Mouse (Mus musculus) testis, postnatal 14 days (tissue): ENCODE measurements around the gene Birc3.
"Not testable (repeated sequence)": the region's sequence is repeated elsewhere in the genome, so short reads cannot be mapped to it uniquely, and the experiment has no call there.

Source experiments
- DNase-seq: peaks from one replicate; pipeline ENCODE4 v3.0.0; 2021; ENCODE audit warnings: low spot score

Gene Birc3

GRCm38 (mm10) chr9:7872775-7873439 lies at the start of gene Birc3:
TSS of gene Birc3 (minus strand) at chr9:7873186.
- DNase-seq: peak; percentile 56

GRCm38 (mm10) chr9:7914925-7915324 lies 41.9 kb upstream of the Birc3 start:
- no peak for DNase-seq

DNA sequence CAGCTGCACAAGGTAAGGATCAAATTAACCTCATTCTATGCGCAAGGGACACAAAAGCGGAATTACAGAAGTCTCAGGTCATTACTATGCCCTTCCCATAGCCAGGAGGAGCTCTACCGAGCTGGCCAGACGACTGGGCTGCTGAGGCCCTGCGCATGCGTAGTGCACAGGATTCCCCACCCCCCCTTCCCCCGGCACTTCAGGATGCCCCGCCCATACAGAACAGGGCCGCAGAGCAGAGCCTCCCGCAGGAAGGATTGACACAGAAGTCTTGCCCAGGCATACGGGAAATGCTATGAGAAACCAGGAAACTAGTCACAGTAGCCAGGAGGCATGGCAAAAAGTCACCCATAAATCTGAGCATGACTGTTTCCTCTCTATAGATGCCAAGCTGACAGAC lies 41.5 kb upstream of the Birc3 start:
- peak; percentile 36 for DNase-seq

- no peak for DNase-seq
These were observed 41.0 kb upstream of the Birc3 start for GRCm38 (mm10) chr9:7913953-7914352.

DNA sequence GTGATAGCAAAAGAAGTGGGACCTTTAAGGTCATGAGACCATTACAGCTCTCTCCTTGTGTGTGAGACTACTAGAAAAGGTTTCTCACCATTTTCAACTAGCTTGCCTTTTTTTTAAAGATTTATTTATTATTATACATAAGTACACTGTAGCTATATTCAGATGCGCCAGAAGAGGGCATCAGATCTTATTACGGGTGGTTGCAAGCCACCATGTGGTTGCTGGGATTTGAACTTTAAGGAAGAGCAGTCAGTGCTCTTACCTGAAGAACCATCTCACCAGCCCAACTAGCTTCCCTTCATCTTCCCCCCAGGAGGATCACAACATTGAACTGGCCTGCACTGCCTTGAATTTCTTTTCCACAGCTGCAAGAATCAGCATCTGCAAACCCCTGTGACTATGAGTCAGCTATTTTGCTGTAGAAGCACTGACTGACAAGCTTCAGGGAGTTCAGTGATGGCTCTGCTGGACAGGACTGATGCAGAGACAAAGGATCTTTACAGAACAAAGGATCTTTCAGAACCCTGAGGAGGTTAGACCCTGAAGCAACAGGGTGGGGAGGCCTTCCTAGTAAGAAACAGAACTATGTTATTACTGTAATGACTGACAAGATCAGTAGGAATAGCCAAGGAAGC lies 34.5 kb upstream of the Birc3 start:
- no peak for DNase-seq

DNA sequence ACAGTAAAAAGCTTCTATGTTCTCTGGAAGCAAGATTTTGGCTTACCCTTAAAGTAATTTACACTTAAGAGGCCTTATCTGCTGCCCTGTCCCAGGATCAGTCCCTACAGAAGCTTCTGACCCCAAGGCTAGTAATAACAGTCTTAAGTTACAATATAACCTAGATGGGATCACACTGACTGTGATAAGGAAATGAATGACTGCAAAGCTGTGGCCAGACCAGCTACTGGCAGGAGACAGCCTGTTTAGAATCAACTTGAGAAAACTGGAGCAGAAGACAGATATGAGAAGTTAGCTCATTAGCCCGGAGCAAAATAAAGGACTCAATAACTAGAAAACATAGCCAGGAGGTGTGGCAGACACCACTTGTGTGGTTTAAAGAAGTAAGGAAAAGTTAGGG lies 33.6 kb upstream of the Birc3 start:
- no peak for DNase-seq

- no peak for DNase-seq
These were observed 30.8 kb upstream of the Birc3 start for GRCm38 (mm10) chr9:7903825-7904224.

DNA sequence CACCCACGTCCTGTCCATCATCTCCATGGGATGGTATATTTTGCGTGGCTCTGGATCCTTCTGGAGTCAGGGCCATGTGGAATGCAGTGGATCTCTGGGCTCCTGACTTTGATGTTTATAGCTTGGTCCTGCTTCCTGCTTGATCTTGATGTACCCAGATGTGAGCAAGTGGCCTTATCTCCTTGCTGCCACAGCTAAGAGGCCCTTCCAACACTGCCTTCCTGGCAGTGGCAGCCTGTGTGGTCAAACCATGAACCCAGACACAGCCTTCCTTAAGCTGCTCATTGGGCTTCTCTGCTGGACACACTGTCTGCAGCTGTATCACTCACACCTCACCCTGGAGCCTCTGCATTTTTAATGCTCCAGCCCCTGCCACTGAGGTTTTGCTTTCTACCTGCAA lies 30.3 kb upstream of the Birc3 start:
- no peak for DNase-seq

GRCm38 (mm10) chr9:7902311-7902710 lies 29.3 kb upstream of the Birc3 start:
- DNase-seq: no peak

- DNase-seq: no peak
These were observed 28.0 kb upstream of the Birc3 start for GRCm38 (mm10) chr9:7900965-7901364.

- peak; percentile 13 for DNase-seq
These were observed 24.5 kb upstream of the Birc3 start for GRCm38 (mm10) chr9:7897502-7897901.

DNA sequence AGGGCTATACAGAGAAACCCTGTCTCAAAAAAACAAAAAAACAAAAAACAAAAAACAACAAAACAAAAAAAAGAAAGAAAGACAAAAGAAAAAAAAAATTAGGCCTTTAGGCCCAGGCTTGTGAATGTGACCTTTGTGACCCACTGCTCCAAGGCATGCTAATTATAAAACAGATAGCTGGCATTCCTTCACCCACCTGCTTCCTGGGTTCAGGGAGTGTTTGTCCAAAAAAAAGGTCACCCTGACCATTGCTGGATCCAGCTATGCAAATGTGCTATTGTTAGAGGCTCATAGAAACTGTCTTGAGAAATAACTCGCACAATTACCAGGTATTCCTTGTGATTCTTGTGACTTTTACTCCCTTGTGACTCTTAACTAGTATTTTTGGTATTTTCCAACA lies 18.8 kb upstream of the Birc3 start:
- DNase-seq: not testable (repeated sequence)

GRCm38 (mm10) chr9:7891177-7891576 lies 18.2 kb upstream of the Birc3 start:
- no peak for DNase-seq

DNA sequence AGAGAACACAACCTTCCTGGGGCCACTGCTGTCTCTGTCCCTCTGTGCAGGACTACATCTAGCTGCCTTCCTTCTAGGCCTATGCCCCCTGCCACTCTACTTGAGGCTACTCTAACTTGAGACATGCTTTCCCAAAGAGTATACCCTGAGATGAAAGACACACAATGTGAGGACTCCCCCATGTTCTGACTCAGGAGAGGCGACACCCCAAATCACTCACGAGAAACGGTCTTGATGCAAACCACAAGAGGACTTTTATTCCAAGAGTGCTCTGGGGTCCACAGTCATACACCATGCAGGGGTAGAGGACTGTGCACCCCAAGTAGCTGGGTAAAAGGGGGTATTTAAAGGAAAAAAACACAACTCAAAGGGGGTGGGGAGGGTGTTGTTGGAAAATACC lies 11.4 kb upstream of the Birc3 start:
- DNase-seq: no peak

DNA sequence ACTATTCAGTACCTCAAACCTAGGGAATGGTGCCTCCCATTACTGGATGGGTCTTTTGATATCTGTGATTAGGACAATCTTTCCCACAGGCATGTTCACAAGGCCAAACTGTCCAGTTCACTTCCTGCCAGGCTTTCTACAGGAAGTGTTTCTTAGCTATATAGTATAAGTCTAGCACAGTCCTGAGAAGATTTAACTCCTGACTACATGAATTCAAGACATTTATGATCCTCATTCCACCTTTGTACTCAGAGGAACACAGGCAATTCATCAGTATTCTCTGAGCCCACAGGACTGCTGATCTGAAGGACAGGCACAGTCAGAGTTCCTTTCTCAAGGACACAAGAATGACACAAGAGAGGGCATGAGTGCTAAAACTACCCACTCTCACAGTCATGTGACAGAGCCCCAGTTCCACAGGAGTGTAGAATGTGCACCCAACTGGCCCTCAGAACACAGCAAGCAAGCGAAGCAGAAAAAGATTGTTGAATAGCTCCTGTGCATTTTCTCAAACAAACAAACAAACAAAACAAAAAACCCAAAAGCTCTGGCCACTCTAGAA lies 9.4 kb upstream of the Birc3 start:
- DNase-seq: no peak

GRCm38 (mm10) chr9:7873511-7874211 lies 675 bp upstream of the Birc3 start:
- no peak for DNase-seq

DNA sequence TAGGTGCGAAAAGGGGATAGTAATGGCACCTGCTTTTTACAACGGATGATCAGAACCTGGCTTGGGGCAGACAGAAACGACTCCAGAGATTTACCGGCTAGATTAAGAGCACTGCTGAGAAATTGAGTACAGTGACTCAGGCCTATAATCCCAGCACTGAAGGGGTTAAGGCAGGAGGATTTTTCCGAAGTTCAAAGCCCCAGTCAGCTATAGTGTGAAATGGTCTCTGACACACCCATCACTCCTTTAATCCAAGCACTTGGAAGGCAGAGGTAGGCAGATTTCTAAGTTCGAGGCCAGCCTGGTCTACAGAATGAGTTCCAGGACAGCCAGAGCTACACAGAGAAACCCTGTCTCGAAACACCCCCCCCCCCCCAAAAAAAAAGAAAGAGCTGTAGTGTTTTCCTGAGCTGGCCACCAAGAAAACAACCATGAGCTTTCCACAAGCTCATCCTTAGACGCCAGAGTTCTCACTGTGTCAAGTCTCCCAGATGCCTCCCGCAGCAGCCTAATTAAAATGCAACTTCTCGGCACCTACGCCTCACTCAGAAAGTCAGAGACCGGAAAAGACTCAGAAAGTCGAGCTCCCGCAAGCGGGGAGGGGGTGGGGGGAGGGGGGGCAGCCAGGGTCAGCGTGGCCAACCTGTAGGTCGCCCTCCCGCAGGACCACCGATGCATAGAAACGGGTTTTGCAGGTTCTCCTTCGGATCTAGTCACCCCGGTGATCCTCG lies 777 bp downstream of the Birc3 start:
- peak; percentile 15 for DNase-seq

DNA sequence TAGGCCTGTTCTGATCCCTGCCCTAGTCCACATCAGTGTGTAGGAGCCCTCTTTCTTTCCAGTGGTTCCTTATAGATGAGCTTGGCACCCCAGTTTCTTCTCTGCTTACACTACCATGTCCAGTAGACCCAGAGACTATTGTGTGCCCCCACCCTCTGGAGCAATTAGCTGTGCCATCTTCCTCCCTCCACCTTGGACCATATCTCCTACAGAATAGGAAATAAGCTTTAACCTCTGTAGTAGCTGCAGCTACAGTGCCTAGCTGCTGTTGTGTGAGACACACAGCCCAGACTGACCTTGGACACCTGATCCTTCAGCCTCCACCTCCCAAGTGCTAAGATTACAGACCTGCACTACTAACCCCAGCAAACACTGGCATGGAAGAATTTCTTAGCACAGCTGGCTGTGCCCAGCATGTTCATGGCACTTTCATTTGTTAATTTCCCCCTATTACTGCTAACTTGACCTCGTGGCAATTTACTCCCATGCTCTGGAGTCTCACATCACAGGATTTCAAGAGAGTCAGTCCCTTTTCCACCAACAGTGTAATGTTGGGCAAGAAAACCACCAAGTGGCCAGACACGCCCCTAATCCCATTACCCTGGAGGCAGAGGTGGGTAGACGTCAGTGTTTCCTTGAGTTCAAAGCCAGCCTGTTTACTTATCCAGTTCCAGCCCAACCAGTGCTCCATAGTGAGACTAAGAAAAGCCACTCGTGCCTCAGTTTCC lies 1.5 kb downstream of the Birc3 start:
- DNase-seq: no peak

GRCm38 (mm10) chr9:7870556-7871315 lies 2.2 kb downstream of the Birc3 start:
- no peak for DNase-seq

DNA sequence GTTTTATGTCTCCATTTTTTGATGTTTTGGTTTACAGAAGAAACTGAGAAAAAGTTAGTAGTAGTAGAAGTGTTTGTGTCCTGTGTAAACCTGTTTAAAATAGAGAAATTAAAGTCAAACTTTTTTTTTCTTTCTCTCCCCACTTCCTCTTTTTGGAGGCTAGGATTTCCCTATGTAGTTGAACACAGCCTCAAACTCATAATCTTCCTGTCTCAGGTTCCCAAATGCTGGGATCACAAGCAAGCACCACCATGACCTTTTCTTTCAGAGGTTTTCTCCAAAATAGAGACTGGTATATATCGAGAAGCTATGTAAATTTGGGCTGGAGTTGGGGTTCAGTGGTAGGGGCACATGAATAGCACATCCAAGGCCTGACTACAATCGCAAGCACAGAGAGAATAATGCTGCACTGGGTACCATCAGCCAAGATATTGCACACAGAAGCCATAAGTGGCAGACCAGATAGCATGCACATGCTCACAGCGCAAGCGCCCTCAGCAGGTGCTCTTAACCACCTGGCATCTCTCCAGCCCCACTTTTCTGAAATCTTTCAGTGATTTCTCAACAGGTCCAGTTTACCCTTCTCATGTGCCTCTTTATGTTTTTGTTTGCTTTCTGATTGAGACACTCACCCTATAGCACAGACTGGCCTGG lies 4.0 kb downstream of the Birc3 start:
- DNase-seq: no peak
